Comparison of ENCODE assay signal across 8 mouse cellular contexts in the genomic region with DNA sequence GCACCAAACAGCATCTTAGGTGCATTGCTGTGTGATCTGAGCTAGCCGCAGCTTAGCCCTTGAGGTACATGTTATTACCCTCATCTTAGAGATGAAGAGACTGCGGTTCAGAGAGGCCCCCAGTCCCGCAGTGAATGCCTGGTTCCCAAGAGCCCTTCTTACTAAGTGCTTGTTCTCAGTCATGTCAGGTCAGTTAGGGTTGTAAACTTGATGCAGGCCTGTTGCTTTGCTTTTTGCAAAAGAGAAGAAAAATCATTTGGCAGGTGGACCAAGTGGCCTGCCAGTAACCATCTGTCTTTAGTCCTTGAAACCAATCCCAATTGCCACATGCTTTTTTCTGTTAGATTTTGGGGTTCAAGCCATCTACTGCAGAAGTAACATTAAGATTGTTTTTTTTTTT.
"Had no signal": no experiment of that assay in that cellular context is flagged by ENCODE, and none has a peak within 500 bp of the region (broad histone marks: within the 10 kb centered on the region; RNA-seq: fewer than 3 reads in every experiment).

No protein-coding gene starts in this region.

- DNase-seq: kidney, postnatal 25 days; liver; liver, embryonic 13.5 days; lung, embryonic 14.5 days; right cerebral cortex, adult 18-20 months; right cerebral cortex, postnatal 14 days; right cerebral cortex, postnatal 4 days; thymus, postnatal 25 days had no signal
